Mouse (Mus musculus) mesoderm, embryonic 11.5 days (tissue): ENCODE measurements around the gene Zbtb16.

Source experiments
- DNase-seq: peaks from one replicate; pipeline ENCODE4 v3.0.0-alpha.2; 2012; ENCODE audit warnings: low read depth, low spot score

Gene Zbtb16

GRCm38 (mm10) chr9:48707824-48708229, 128.2 kb downstream of the Zbtb16 start:
- no peak for DNase-seq

GRCm38 (mm10) chr9:48707134-48707823, 128.7 kb downstream of the Zbtb16 start:
- no peak for DNase-seq

- no peak for DNase-seq
Measured at GRCm38 (mm10) chr9:48701296-48701695, 134.7 kb downstream of the Zbtb16 start.

- DNase-seq: no peak
Measured at GRCm38 (mm10) chr9:48700871-48701270, 135.2 kb downstream of the Zbtb16 start.

GRCm38 (mm10) chr9:48697470-48697815, 138.6 kb downstream of the Zbtb16 start:
- no peak for DNase-seq

- DNase-seq: peak; percentile 74
Measured at GRCm38 (mm10) chr9:48696731-48697469, 139.1 kb downstream of the Zbtb16 start.

GRCm38 (mm10) chr9:48696330-48696729, 139.7 kb downstream of the Zbtb16 start:
- DNase-seq: no peak

DNA sequence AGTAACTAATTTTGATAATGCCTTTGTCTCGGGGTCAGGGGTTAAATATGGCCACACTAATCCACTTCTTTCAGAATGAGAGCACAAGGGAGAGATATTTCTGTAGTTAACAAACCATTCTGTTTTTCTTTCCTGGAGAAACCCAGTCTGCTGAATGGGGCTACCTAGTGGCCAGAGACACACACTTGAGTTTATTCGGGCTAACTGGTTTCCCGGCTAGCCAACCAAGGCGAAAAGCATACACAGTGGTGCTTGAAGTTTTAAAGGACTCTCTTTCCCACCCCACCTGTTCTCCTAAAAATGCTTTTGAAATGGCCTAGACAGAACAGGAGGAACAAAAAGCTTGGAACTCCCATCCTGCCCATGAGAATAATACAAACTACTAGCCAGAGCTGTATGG, 140.2 kb downstream of the Zbtb16 start:
- DNase-seq: peak; percentile 78

GRCm38 (mm10) chr9:48694616-48695061, 141.4 kb downstream of the Zbtb16 start:
- DNase-seq: peak; percentile 80

GRCm38 (mm10) chr9:48693696-48694095, 142.3 kb downstream of the Zbtb16 start:
- no peak for DNase-seq

DNA sequence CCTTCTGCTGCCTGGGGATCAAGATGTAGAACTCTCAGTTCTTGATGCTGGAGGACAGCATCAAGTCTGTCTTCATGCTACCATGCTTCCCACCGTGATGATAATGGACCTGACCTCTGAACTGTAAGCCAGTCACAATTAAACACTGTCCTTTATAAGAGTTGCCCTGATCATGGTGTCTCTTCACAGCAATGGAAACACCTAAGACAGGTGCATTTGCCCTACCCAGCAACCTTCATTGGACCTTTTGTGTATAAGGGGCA, 146.4 kb downstream of the Zbtb16 start:
- no peak for DNase-seq

GRCm38 (mm10) chr9:48688859-48689717, 146.9 kb downstream of the Zbtb16 start:
- no peak for DNase-seq

DNA sequence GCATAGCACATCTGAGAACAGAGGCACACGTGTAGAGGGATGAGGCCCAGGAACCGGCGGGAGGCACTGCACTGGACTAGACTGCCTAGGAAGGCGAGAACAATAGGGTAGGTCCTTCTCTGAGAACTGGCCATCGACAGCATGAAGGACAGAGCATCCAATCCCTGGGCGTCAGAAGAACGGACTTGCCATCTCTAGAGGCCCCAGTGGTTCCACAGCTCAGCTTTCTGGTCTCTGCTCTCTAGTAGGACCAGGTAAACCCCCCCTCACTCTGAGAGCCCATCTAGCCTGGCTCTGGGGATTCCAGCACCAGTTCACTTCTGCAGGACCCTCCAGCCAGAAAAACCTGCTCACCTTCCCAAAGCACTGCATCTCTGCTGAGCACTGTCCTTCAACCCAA, 148.1 kb downstream of the Zbtb16 start:
- DNase-seq: no peak

GRCm38 (mm10) chr9:48685721-48686120, 150.3 kb downstream of the Zbtb16 start:
- no peak for DNase-seq

DNA sequence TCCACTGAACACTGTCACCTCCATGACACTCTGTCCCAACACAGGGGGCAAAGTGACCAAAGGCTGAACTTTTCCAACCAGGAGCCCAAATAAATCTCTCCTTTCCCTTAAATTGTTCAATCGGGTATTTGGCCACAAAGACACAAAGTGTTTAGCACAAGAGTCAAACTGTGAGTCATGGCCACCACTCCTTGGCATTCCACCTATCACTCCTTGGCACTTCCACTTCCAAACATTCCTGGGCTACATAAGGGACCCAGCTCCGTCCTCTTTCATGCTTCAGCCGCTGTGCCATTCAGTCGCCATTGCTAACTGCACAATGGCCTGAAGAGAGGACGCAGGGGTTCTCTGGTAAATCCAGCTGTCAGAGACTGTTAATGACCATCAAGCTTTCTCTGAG, 151.9 kb downstream of the Zbtb16 start:
- no peak for DNase-seq

- DNase-seq: no peak
Measured at GRCm38 (mm10) chr9:48681193-48681592, 154.8 kb downstream of the Zbtb16 start.

GRCm38 (mm10) chr9:48678426-48679358, 157.3 kb downstream of the Zbtb16 start:
- DNase-seq: peak; percentile 70

GRCm38 (mm10) chr9:48675151-48675790, 160.8 kb downstream of the Zbtb16 start:
- peak; percentile 91 for DNase-seq

- DNase-seq: no peak
Measured at GRCm38 (mm10) chr9:48674359-48675015, 161.5 kb downstream of the Zbtb16 start.

- DNase-seq: no peak
Measured at GRCm38 (mm10) chr9:48673804-48674203, 162.2 kb downstream of the Zbtb16 start.
